ENCODE assay signal across 12 mouse cellular contexts in genomic region chr13:44582767-44583085, GRCm38 (mm10).
DNase-seq lines count a peak whose midpoint lies in the region; ATAC-seq and TF ChIP-seq lines count a peak whose summit lies in the region.
"Had no signal": no experiment of that assay in that cellular context is flagged by ENCODE, and none has a peak within 500 bp of the region (broad histone marks: within the 10 kb centered on the region; RNA-seq: fewer than 3 reads in every experiment).

No protein-coding gene starts in this region.

- no peak for TF ChIP-seq CTCF in heart, postnatal 0 days (IDR thresholded peaks at IDR 0.05; ENCODE audit: low read depth)

- no peaks in the 10 kb centered on the region for H3K36me3 ChIP-seq in heart, postnatal 0 days (replicated peaks; ENCODE audit: control insufficient read depth, insufficient read depth, low read length)
- no peaks in the 10 kb centered on the region for H3K36me3 ChIP-seq in forebrain, embryonic 16.5 days (ENCODE audit: control insufficient read depth, insufficient read depth)
- no peaks in the 10 kb centered on the region for H3K36me3 ChIP-seq in intestine, embryonic 15.5 days
- H3K36me3 ChIP-seq: liver, embryonic 13.5 days had no signal

- DNase-seq in heart, postnatal 0 days (ENCODE audit: low spot score), result no peak
- no peak for DNase-seq in heart, adult 11 months
- DNase-seq in mesoderm, embryonic 11.5 days (ENCODE audit: low read depth, low spot score), result peak; percentile 48
- DNase-seq in right cerebral cortex, adult 2 months (ENCODE audit: low spot score in 2 of 2), result no peak
- DNase-seq in kidney, postnatal 36 days, result no peak
- DNase-seq: cerebellum, postnatal 36 days; gastrocnemius, adult 2 months; liver, embryonic 13.5 days had no signal

- no peak overlapping the region; the same call in 1 of the 2 replicates for H3K4me2 ChIP-seq in heart, postnatal 0 days (ENCODE audit: low read depth, low read length)
- peak overlapping the region; percentile 48; the same call in 1 of the 2 replicates for H3K4me2 ChIP-seq in forebrain, embryonic 16.5 days (ENCODE audit: low read length)
- H3K4me2 ChIP-seq in intestine, embryonic 15.5 days (replicated peaks), result no peak overlapping the region

- no peak for TF ChIP-seq EP300 in heart, postnatal 0 days (IDR thresholded peaks at IDR 0.05; ENCODE audit: low read depth)

- peaks cover 30% of the 10 kb centered on the region for H3K4me1 ChIP-seq in heart, postnatal 0 days (ENCODE audit: control insufficient read depth, insufficient read depth)
- H3K4me1 ChIP-seq in forebrain, embryonic 16.5 days (replicated peaks; ENCODE audit: control insufficient read depth, insufficient read depth, low read length), result peaks cover 17% of the 10 kb centered on the region
- H3K4me1 ChIP-seq in intestine, embryonic 15.5 days (replicated peaks), result 0 out of 2 replicates have a peak, but pooled peaks cover 7% of the 10 kb centered on the region

- H3K27me3 ChIP-seq in heart, postnatal 0 days (ENCODE audit: control insufficient read depth, insufficient read depth, low read length), result no peaks in the 10 kb centered on the region
- H3K27me3 ChIP-seq in forebrain, embryonic 16.5 days (replicated peaks; ENCODE audit: control insufficient read depth, insufficient read depth, low read length), result no peaks in the 10 kb centered on the region
- no peaks in the 10 kb centered on the region for H3K27me3 ChIP-seq in intestine, embryonic 15.5 days (replicated peaks)

- H3K4me3 ChIP-seq in heart, postnatal 0 days (ENCODE audit: low read depth, low read length), result no peak overlapping the region
- H3K4me3 ChIP-seq in forebrain, embryonic 16.5 days (replicated peaks; ENCODE audit: low read length), result no peak overlapping the region
- no peak overlapping the region for H3K4me3 ChIP-seq in intestine, embryonic 15.5 days (replicated peaks)
- H3K4me3 ChIP-seq: gastrocnemius, adult 2 months; liver, embryonic 13.5 days had no signal

- no peak for ATAC-seq in heart, postnatal 0 days (ENCODE audit: insufficient read depth, low read depth)
- ATAC-seq in forebrain, embryonic 16.5 days, result no peak
- ATAC-seq in intestine, embryonic 15.5 days, result no peak
- ATAC-seq in megakaryocyte progenitor cell, adult 5-6 weeks (replicated peaks; ENCODE audit: poor library complexity), result no peak
- ATAC-seq: intestine, postnatal 0 days had no signal

- WGBS in heart, postnatal 0 days, result 30% methylated on average over 2 of the region's 2 CpGs
- WGBS in forebrain, embryonic 16.5 days, result 27% methylated on average over 2 of the region's 2 CpGs
- WGBS in intestine, embryonic 15.5 days, result 55% methylated on average over 2 of the region's 2 CpGs

- H3K27ac ChIP-seq in heart, postnatal 0 days (ENCODE audit: low read depth), result peak overlapping the region; percentile 60
- no peak overlapping the region for H3K27ac ChIP-seq in forebrain, embryonic 16.5 days (ENCODE audit: low read length)
- H3K27ac ChIP-seq in intestine, embryonic 15.5 days, result no peak overlapping the region
- H3K27ac ChIP-seq: gastrocnemius, adult 2 months; liver, embryonic 13.5 days had no signal

- H3K9me3 ChIP-seq in heart, postnatal 0 days (replicated peaks; ENCODE audit: control insufficient read depth, low read length), result peaks cover 8% of the 10 kb centered on the region
- peaks cover 4% of the 10 kb centered on the region for H3K9me3 ChIP-seq in forebrain, embryonic 16.5 days (ENCODE audit: control insufficient read depth, low read length)
- H3K9me3 ChIP-seq in intestine, embryonic 15.5 days, result no peaks in the 10 kb centered on the region
- H3K9me3 ChIP-seq: liver, embryonic 13.5 days had no signal

- H3K9ac ChIP-seq in heart, postnatal 0 days (replicated peaks; ENCODE audit: low read depth, low read length), result no peak overlapping the region
- no peak overlapping the region for H3K9ac ChIP-seq in forebrain, embryonic 16.5 days (replicated peaks; ENCODE audit: low read depth, low read length)
- H3K9ac ChIP-seq in intestine, embryonic 15.5 days, result no peak overlapping the region
- H3K9ac ChIP-seq: liver, embryonic 13.5 days had no signal
